Mouse (Mus musculus) heart, postnatal 0 days (tissue): ENCODE measurements at regions not wholly inside any gene's neighbourhood (a gene's known extent, or its start where the extent isn't known, plus 50 kb on each side); places are given as distances from the start of the nearest gene placed in this dataset.

ENCODE experiments used
- ATAC-seq: fragments of 200-750 bp; cut with Nextera tagmentation; 2 replicates; pipeline ENCODE4 v1.8.0; 2017; ENCODE audit warnings: low read depth, moderate number of reproducible peaks, moderate library complexity; ENCODE audit not compliant: insufficient read depth
- DNase-seq: peaks from one replicate; pipeline ENCODE4 v3.0.0-alpha.2; 2016; ENCODE audit warnings: low spot score
- H3K27ac ChIP-seq: fragments of 300-500 bp; sonication (generic); 2 replicates; pipeline ENCODE4 v1.5.1; 2014; ENCODE audit warnings: low read depth, mild to moderate bottlenecking
- H3K27me3 ChIP-seq: fragments of 300-500 bp; sonication (generic); 2 replicates; pipeline ENCODE4 v1.6.1; 2014; ENCODE audit warnings: low read length, mixed read lengths; ENCODE audit not compliant: control insufficient read depth, insufficient read depth
- H3K36me3 ChIP-seq: fragments of 300-500 bp; sonication (generic); replicated peaks from 2 replicates; pipeline ENCODE4 v1.6.1; 2014; ENCODE audit warnings: low read length, mixed read lengths; ENCODE audit not compliant: control insufficient read depth, insufficient read depth
- H3K4me1 ChIP-seq: fragments of 300-500 bp; sonication (generic); 2 replicates; pipeline ENCODE4 v1.6.1; 2014; ENCODE audit warnings: antibody characterized with exemption; ENCODE audit not compliant: control insufficient read depth, insufficient read depth
- H3K4me2 ChIP-seq: fragments of 300-500 bp; sonication (generic); 2 replicates; pipeline ENCODE4 v1.6.1; 2014; ENCODE audit warnings: low read depth, mild to moderate bottlenecking, low read length, moderate library complexity
- H3K4me3 ChIP-seq: fragments of 300-500 bp; sonication (generic); 2 replicates; pipeline ENCODE4 v1.5.1; 2014; ENCODE audit warnings: low read depth, low read length
- H3K9ac ChIP-seq: fragments of 300-500 bp; sonication (generic); replicated peaks from 2 replicates; pipeline ENCODE4 v1.6.1; 2014; ENCODE audit warnings: low read depth, low read length, mixed read lengths
- H3K9me3 ChIP-seq: fragments of 300-500 bp; sonication (generic); replicated peaks from 2 replicates; pipeline ENCODE4 v1.6.1; 2016; ENCODE audit warnings: low read length; ENCODE audit not compliant: control insufficient read depth
- CTCF ChIP-seq: IDR thresholded peaks from 2 replicates; pipeline ENCODE4 v1.5.1; 2016; ENCODE audit warnings: antibody characterized with exemption, control low read depth, low read depth
- EP300 ChIP-seq: IDR thresholded peaks from 2 replicates; pipeline ENCODE4 v1.6.1; 2016; ENCODE audit warnings: antibody characterized with exemption, low read depth
- WGBS: fragments of 180-500 bp; shearing (Covaris S2); extraction: QIAGEN DNeasy Blood & Tissue Kit; methylation state at CpG from one replicate; pipeline ENCODE4 v1.1.7; 2014; 5-methylcytosine and 5-hydroxymethylcytosine counted together

- no peaks in the 10 kb centered on the region for H3K36me3 ChIP-seq
- 72% methylated on average over 4 of the region's 4 CpGs for WGBS
- no peaks in the 10 kb centered on the region for H3K27me3 ChIP-seq
- no peaks in the 10 kb centered on the region for H3K9me3 ChIP-seq
- H3K4me3 ChIP-seq, result no peak overlapping the region
- ATAC-seq (no peak), DNase-seq (no peak)
- no peak overlapping the region for H3K27ac ChIP-seq
- no peak overlapping the region for H3K4me2 ChIP-seq
- H3K9ac ChIP-seq, result no peak overlapping the region
- no peaks in the 10 kb centered on the region for H3K4me1 ChIP-seq
- TF ChIP-seq EP300 (no peak), CTCF (no peak)
These were observed 194.1 kb upstream of the Arhgap24 start for GRCm38 (mm10) chr5:102287131-102287530.

- Histone ChIP-seq H3K27ac (no peak overlapping the region), H3K4me3 (no peak overlapping the region), H3K4me2 (no peak overlapping the region), H3K9me3 (no peaks in the 10 kb centered on the region), H3K36me3 (no peaks in the 10 kb centered on the region), H3K4me1 (no peaks in the 10 kb centered on the region), H3K27me3 (no peaks in the 10 kb centered on the region), H3K9ac (no peak overlapping the region)
- 84% methylated on average over 7 of the region's 7 CpGs for WGBS
- DNase-seq (no peak), ATAC-seq (no peak)
- TF ChIP-seq EP300 (no peak), CTCF (no peak)
These were observed 190.3 kb upstream of the Arhgap24 start for GRCm38 (mm10) chr5:102290866-102291265.

- H3K4me3 ChIP-seq, result no peak overlapping the region
- no peaks in the 10 kb centered on the region for H3K36me3 ChIP-seq
- H3K27me3 ChIP-seq, result no peaks in the 10 kb centered on the region
- H3K4me2 ChIP-seq, result no peak overlapping the region
- no peak overlapping the region for H3K27ac ChIP-seq
- H3K4me1 ChIP-seq, result no peaks in the 10 kb centered on the region
- no peak for TF ChIP-seq EP300
- TF ChIP-seq CTCF, result no peak
- WGBS, result 77% methylated on average over 5 of the region's 5 CpGs
- H3K9me3 ChIP-seq, result no peaks in the 10 kb centered on the region
- no peak overlapping the region for H3K9ac ChIP-seq
- no peak for DNase-seq
- ATAC-seq, result no peak
These were observed 185.6 kb upstream of the Arhgap24 start for GRCm38 (mm10) chr5:102295564-102295963.

- H3K4me1 ChIP-seq, result no peaks in the 10 kb centered on the region
- no peak overlapping the region for H3K4me2 ChIP-seq
- TF ChIP-seq EP300 (no peak), CTCF (no peak)
- DNase-seq (no peak), ATAC-seq (no peak)
- no peaks in the 10 kb centered on the region for H3K36me3 ChIP-seq
- no peak overlapping the region for H3K9ac ChIP-seq
- H3K27me3 ChIP-seq, result no peaks in the 10 kb centered on the region
- no peak overlapping the region for H3K4me3 ChIP-seq
- H3K27ac ChIP-seq, result no peak overlapping the region
- H3K9me3 ChIP-seq, result no peaks in the 10 kb centered on the region
These were observed 174.9 kb upstream of the Arhgap24 start for GRCm38 (mm10) chr5:102306309-102306708.

- ATAC-seq (no peak), DNase-seq (no peak)
- Histone ChIP-seq H3K4me1 (no peaks in the 10 kb centered on the region), H3K4me3 (no peak overlapping the region), H3K9ac (no peak overlapping the region), H3K27me3 (no peaks in the 10 kb centered on the region), H3K36me3 (no peaks in the 10 kb centered on the region), H3K4me2 (no peak overlapping the region), H3K27ac (no peak overlapping the region), H3K9me3 (no peaks in the 10 kb centered on the region)
- 62% methylated on average over 3 of the region's 3 CpGs for WGBS
- TF ChIP-seq EP300, result no peak
- no peak for TF ChIP-seq CTCF
These were observed 174.5 kb upstream of the Arhgap24 start for GRCm38 (mm10) chr5:102306718-102307117.

GRCm38 (mm10) chr5:102311570-102311969 lies 169.6 kb upstream of the Arhgap24 start:
- Histone ChIP-seq H3K4me3 (no peak overlapping the region), H3K4me2 (no peak overlapping the region), H3K36me3 (no peaks in the 10 kb centered on the region), H3K27me3 (no peaks in the 10 kb centered on the region), H3K9me3 (no peaks in the 10 kb centered on the region), H3K9ac (no peak overlapping the region), H3K27ac (no peak overlapping the region), H3K4me1 (no peaks in the 10 kb centered on the region)
- no peak for TF ChIP-seq CTCF
- no peak for TF ChIP-seq EP300
- DNase-seq (no peak), ATAC-seq (no peak)
